Mouse (Mus musculus): ENCODE measurements around the gene Ppm1m.

DNA sequence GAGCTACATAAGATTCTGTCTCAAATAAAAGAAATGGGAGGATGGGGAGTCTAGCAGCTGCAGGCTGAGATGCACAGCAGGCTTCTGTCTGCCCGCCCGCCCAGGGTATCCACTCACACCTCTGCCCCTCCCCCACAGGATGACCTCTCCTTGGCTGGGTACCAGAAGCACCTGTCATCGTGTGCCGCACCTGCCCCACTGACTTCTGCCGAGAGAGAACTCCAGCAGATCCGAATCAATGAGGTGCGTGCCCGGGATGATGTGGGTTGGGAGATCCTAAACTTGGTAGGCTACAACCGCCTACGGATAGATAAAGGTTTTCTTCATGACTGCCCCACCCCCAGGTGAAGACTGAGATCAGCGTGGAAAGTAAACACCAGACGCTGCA is 13.0 kb upstream of the Ppm1m start:
- TF ChIP-seq CTCF (IDR thresholded peaks at IDR 0.05; ENCODE audit: low read depth) (no peak), EP300 (IDR thresholded peaks at IDR 0.05; ENCODE audit: low read depth) (no peak)

Data from liver, postnatal 0 days (tissue).